Mouse (Mus musculus): ENCODE results near the gene Gm17509.

Gene Gm17509

DNA sequence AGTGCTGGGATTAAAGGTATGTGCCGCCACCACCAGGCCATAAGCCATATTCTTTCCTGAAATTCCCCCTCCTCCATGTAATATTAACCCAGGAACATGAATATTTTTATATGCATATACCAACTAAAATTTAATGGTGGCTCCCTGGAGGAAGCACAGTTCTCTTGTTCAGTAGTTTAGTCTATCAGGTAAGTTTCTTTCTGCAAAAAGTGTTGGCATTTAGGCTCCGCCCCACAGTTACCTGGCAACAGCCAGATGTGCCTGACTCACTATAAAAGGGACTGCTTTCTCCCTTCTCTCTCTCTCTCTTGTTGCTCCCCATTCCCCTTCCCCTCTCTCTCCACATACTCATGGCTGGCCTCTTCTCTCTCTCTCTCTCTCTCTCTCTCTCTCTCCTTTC lies 2.8 kb downstream of the Gm17509 start:
- TF ChIP-seq GATA4 (IDR thresholded peaks at IDR 0.05; ENCODE audit: insufficient replicate concordance, low read length): no peak

DNA sequence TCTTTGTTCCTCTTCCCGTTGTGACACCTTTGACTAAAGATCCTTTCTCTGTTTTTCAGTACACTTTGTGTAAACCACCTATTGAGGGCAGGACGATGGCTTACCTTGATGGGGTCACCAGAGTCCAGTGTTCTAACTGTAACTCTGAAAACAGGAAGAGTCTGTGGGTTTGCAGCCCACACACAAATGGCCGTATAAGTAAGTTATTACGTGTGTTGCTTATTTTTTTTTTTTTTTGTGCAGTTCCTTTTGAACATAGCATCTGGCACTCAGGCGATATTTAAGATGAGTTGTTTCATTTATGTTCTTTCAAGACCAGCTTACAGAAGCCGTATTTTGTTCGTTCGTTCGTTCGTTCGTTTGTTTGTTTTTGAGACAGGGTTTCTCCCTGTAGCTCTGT lies 3.3 kb downstream of the Gm17509 start:
- no peak for TF ChIP-seq GATA4 (IDR thresholded peaks at IDR 0.05; ENCODE audit: insufficient replicate concordance, low read length)

DNA sequence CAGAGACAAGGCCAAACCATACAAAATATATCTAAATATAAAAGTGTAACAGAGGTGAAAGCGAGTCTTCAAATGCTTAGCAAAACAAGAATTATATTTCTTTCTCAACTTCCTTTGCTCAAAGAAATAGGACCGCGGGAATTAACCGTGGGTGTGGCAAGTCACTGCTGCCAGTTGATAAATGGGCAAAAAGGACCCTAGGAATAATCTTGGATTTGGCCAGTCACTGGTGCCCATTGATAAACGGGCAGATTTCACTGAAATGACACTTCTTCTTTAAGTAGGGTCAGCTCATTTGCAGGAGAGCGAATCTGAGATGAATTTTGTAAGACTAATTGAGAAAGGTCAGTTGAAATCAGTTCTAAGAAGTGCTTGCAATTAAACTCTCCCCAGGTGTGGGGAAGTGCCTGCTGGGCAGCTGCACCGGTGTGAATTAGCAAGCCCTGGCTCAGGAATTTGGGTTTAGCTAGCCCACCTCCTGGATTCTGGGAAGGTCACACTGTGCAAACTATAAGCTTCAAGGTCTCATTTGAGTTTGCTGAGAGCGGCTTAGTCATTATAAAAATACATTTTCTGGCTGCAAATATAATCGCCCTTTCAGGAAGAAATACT lies 4.0 kb downstream of the Gm17509 start:
- TF ChIP-seq GATA4 (IDR thresholded peaks at IDR 0.05; ENCODE audit: insufficient replicate concordance, low read length): no peak

DNA sequence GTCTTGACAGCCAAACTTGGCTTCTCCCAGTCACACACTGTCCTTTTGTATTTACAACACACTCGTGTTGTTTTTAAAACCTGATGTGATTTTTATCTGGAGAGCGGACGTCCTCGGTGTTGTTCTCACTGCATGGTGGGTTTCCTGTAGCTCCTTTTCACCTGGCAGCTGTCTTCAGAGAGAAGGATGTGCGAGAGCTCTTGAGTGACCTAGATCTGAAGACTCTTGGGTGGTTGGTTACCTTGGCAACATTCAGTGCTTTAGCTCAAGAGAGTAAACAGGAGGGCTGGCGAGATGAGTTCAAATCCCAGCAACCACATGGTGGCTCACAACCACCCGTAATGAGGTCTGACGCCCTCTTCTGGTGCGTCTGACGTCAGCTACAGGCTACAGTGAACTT lies 4.7 kb downstream of the Gm17509 start:
- no peak for TF ChIP-seq GATA4 (IDR thresholded peaks at IDR 0.05; ENCODE audit: insufficient replicate concordance, low read length)

DNA sequence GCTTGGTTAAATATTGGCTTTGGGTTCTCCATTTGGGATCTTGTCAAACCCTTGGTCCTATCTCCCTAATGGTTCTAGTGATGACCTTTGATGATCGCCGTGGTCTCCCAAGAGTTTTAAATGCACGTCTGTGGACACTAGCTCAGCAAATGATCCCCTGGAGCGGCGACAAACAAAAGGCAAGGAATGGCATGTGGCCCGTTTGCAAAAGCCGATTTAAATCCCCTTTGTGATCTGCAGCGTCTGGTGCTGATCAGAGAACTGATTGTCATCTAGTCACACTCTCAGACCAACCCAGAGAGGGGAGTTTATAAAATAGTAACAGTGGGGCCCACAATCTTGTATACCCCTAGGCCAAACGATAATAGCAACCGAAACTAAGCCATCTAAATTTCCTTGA lies 5.4 kb downstream of the Gm17509 start:
- no peak for TF ChIP-seq GATA4 (IDR thresholded peaks at IDR 0.05; ENCODE audit: insufficient replicate concordance, low read length)

DNA sequence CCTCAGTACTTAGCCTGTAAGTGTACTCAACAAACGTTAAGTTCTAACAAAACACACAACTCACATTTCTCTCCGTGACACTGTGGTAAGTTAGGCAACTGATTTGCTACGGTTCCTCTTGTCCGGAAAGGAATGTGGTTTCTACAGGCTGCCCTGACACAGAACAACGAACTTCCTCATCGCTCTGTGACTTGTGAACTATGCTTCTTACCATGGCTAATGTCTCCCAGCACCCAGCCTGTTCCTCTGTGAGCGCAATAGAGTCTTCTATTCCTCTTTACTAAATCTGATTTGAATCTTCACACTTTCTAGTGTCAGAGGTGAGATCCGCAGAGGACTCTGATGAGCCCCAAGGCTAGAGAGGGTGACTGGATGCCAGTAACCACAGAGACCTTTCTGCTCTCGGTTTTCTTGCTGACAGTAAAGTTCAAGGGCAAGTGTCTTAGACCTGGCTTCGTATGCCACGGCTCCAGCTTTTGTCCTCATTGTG lies 9.4 kb downstream of the Gm17509 start:
- no peak for TF ChIP-seq GATA4 (IDR thresholded peaks at IDR 0.05; ENCODE audit: insufficient replicate concordance, low read length)

DNA sequence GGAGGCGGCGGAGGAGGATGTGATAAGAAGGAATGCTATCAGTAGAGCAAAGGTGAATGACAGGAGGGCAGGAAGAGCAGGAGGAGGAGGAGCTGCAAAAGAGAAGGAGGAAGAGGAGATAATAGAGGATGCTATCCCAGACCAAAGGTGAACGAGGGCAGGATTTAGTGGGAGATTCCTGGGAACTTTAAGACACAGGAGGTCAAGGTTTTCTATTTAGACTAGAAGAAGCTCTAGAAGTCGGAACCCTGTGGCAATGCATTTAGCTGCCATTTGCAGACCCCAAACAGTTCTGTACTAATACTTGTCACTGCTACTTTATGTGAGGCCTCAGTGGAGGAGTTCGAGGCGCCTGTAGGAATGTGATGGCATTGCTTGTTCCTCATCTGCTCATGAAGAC lies 12.6 kb downstream of the Gm17509 start, which contains the start of gene Emb:
Emb (plus strand) TSS at position 301 of the 400 bp plus-strand sequence.
- no peak for TF ChIP-seq GATA4 (IDR thresholded peaks at IDR 0.05; ENCODE audit: insufficient replicate concordance, low read length)

DNA sequence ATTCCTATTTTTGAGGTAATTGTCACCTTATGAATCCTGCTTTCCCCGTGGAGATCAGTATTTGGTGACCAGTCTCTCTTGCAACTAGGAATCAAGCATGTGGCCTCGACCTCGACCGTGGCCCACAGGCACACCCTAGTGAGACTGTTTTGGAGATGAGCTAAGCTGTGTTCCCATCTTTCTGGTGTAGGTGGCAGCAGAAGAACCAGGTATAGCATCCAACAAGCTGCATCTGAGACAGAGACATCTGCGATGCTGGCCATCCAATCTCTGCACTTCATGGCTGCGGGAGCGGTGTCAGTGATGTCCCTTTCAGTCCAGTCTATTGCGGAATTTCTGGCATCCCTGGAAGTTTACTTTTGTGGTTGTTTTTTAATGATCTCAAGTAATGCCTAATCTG lies 14.8 kb downstream of the Gm17509 start:
- TF ChIP-seq GATA4 (IDR thresholded peaks at IDR 0.05; ENCODE audit: insufficient replicate concordance, low read length): no peak

DNA sequence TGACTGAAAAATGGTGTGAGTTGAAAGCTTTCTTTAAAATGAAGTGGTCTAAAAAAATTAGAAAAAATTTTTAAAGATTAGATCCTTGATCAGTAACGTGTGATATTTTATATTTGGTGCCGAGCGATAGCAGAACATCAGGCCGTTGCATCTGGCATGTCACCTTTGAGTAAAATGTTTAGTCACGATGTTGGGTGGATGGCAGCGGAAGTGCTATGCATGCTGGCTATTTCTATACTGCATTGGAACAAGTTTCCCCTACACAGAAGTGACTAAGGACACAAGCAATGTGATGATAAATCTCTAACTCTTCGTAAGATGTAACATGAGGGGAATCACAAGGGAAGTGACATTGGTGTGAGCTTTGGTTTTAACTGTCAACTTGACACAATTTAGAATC lies 16.2 kb downstream of the Gm17509 start:
- TF ChIP-seq GATA4 (IDR thresholded peaks at IDR 0.05; ENCODE audit: insufficient replicate concordance, low read length): no peak

DNA sequence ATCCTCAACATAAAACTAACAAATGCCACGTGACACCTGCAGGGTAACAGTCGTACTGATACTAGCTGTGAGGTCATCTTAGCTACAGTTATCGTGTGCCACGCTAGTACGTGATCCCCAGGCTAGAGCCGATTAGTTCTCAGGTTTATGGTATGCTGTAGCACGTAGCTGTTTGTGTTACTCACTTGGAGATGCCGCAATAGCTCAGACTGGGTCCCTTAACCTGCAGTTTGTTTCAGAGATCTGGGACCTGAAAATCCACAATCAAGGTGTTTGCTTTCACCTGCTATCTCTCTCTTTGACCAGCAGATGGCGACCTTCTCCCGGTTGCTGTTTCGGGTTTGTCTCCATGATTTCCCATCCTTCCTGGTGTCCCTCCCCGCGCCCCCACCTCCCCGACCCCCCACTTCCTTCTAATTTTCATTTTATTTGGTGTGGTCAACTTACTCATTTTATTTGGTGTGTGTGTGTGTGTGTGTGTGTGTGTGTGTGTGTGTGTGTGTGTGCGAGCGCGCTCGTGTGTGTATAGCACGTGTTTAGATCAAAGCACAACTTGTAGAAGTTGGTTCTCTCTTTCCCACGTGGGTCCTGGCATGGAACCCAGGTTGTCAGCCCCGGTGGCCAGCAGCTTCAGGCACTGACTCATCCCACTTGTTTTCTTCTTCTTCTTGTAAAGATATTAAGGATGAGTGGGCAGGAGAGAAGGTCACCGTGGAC lies 18.0 kb downstream of the Gm17509 start:
- TF ChIP-seq GATA4 (IDR thresholded peaks at IDR 0.05; ENCODE audit: insufficient replicate concordance, low read length): no peak

DNA sequence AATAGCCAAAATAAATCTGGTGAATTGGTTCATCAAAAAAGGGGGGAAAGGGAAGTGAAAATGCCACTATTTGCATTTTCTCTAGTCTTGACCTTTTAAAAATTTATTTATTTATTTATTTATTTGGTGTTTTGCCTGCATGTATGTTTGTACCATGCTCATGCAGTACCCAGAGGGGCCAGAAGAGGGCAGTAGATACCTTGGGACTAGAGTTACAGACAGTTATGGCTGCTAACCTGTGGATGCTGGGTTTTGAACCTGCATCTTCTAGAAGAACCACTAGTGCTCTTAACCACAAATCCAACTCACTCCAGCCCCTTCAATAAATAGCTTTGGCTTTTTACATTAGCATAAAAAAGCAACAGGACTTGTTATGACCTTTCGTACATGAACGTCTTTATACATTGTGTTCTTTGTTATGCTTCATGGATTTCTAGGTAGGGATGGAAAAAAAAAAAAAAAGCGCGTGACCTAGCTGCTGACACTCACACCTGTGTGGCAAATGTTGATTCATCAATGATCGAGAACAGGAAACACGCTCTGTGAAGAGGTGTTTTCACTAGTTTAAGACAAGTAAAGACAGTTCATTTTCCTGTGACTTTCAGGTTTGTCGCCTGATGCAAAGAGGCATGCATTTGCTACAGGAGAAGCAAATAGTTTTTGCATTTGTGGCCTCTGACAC lies 22.3 kb downstream of the Gm17509 start:
- TF ChIP-seq GATA4 (IDR thresholded peaks at IDR 0.05; ENCODE audit: insufficient replicate concordance, low read length): no peak

DNA sequence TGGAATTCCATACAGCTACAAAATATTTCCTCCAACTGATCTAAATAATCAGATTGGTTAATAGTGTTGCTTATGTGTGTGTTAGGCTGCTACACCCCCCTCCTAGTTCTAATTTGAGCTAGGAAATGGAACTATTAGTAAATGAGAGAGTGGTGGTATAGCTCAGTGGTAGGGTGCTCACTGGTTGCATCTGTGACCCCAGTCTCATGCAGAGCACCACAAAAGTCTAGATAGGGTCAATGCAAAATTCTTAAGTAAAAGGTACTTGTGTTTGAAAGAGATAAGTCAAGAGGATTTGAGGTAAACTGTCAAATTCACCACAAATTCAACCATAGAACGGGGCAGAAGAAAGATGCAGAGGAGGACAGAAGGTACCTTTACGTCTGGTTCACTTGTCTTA lies 23.2 kb downstream of the Gm17509 start:
- no peak for TF ChIP-seq GATA4 (IDR thresholded peaks at IDR 0.05; ENCODE audit: insufficient replicate concordance, low read length)

DNA sequence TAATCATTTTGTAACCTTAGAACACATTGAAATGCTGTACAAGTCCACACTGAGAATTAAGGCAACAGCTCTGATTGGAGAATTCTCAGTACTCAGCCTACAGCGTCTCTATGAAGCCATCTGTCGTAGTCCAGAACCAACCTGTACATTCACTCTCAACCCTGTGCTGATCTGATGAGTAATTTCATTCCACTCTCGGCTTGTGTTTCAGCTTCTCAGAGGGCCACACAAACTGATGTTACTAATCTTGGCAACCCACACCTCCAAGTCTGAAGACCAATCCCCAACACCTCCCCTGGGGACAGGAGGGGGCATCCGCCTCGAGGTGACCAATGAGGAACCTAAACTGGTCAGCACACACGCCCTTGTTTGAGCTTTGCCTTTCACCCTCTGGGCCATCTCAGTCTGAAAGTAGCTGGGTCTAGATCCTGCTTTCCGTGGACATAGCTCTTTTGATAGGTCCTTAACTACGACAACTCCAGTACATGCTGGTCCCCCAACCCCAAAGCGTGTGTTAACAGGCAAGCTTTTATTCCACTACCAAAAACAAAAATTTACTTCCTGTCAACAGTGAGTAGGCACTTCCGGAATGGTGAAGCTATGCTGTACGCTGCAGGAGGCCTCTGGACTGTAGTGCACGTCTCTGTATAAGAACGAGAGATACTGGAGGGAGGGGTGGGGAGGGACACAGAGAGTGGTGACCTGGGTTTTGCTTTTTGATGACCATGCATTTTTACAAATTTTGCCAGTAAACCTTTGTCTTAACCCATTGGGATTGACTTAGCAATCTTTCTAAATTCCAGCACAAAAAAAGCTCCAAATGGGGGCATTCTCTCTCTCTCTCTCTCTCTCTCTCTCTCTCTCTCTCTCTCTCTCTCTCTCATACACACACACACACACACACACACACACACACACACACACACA lies 25.0 kb downstream of the Gm17509 start:
- TF ChIP-seq GATA4 (IDR thresholded peaks at IDR 0.05; ENCODE audit: insufficient replicate concordance, low read length): no peak

DNA sequence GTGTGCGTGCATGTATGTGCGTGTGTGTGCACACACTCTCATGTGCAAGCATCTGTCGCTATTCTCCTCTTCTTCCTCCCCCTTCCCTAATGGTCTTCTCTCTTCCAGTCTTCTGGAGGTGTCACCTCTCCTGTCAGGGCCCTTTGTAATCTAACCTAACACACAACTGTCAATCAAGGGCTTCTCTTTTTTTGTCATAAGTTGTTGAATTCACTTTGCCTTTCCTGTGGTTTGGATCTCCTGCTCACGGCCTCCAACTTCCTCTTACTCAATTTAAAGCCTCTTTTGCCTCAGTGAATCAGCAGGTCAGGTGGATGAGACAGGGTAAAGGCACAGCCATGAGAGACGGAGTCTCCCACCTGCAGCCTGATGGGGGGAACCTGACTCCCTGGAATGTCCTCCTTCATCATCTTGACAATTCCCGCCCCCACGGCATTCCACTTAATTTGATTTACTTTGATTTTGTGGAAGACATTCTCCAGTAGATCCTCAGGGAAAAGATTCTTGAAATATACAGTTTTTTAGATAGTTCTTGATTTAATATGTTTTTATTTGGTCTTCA lies 27.4 kb downstream of the Gm17509 start:
- no peak for TF ChIP-seq GATA4 (IDR thresholded peaks at IDR 0.05; ENCODE audit: insufficient replicate concordance, low read length)

DNA sequence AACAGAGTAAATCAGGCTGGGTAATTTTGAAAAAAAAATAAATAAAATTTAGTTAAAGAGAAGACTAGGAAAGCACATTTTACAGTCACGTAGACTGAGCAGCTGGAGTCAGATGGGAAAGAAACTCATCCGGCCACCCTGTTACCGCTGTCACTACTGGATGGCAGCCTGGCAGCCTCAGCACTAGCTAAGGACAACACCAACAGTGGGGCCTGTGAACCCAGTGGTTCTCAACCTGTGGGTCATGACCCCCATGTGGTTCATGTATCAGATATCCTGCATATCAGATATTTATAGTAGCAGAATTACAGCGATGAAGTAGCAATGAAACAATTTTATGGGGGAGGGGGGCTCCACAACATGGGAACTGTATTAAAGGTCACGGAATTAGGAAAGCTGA lies 28.7 kb downstream of the Gm17509 start:
- no peak for TF ChIP-seq GATA4 (IDR thresholded peaks at IDR 0.05; ENCODE audit: insufficient replicate concordance, low read length)
